Mouse (Mus musculus) thymus, adult 2 months (tissue): ENCODE measurements around the gene Tanc1. TPM values are rescaled to one million over a fixed set of nuclear protein-coding genes. Genes with fewer than 3 reads are reported as not detected.
A peak's percentile ranks its signal among the peaks of the same experiment; 100 is the strongest.

Experiments used
- DNase-seq: peaks from one replicate; pipeline ENCODE4 v3.0.0; 2021
- H3K27ac ChIP-seq: fragments of 200-500 bp; 2 replicates; pipeline ENCODE4 v1.5.1; 2012; ENCODE audit warnings: low read length, control low read depth; ENCODE audit not compliant: control insufficient read depth, insufficient read depth
- H3K27me3 ChIP-seq: fragments of 200-500 bp; 2 replicates; pipeline ENCODE4 v1.6.1; 2012; ENCODE audit warnings: mild to moderate bottlenecking, low read length, moderate library complexity, mixed read lengths; ENCODE audit not compliant: control insufficient read depth, insufficient read depth
- H3K36me3 ChIP-seq: fragments of 200-500 bp; 2 replicates; pipeline ENCODE4 v1.6.1; 2012; ENCODE audit warnings: mild to moderate bottlenecking, low read length, moderate library complexity; ENCODE audit not compliant: control insufficient read depth, insufficient read depth
- H3K4me1 ChIP-seq: fragments of 200-500 bp; replicated peaks from 2 replicates; pipeline ENCODE4 v1.6.1; 2012; ENCODE audit warnings: low read length; ENCODE audit not compliant: control insufficient read depth, insufficient read depth
- H3K4me3 ChIP-seq: fragments of 200-500 bp; 2 replicates; pipeline ENCODE4 v1.5.1; 2012; ENCODE audit warnings: mild to moderate bottlenecking, low read length, control low read depth, moderate library complexity; ENCODE audit not compliant: control insufficient read depth, insufficient read depth
- CTCF ChIP-seq: fragments of 200-500 bp; IDR thresholded peaks from 2 replicates; pipeline ENCODE4 v1.5.1; 2012; ENCODE audit warnings: mild to moderate bottlenecking, control low read depth, low read length, moderate library complexity, borderline replicate concordance; ENCODE audit not compliant: control insufficient read depth, poor library complexity, insufficient read depth; ENCODE audit errors: extremely low read depth
- POLR2A ChIP-seq: fragments of 200-500 bp; IDR thresholded peaks from 2 replicates; pipeline ENCODE4 v1.6.1; 2012; ENCODE audit warnings: mild to moderate bottlenecking, low read length, control low read depth, moderate library complexity; ENCODE audit not compliant: control insufficient read depth, poor library complexity, insufficient read depth; ENCODE audit errors: extremely low read depth
- WGBS: fragments of 180-500 bp; shearing (Covaris S2); methylation state at CpG from one replicate; pipeline ENCODE4 v1.1.7; 2018; 5-methylcytosine and 5-hydroxymethylcytosine counted together
- polyA plus RNA-seq: library from polyadenylated mRNA; depleted of rRNA; stranded (reverse); fragments of >200 nt; gene quantifications from 2 replicates; pipeline ENCODE4 v1.2.3, GENCODE M21; 2012

Gene Tanc1
- polyA plus RNA-seq, 1 experiment: 7.3 TPM

- Histone ChIP-seq H3K4me3 (no peak overlapping the region), H3K4me1 (peaks cover 23% of the 10 kb centered on the region), H3K27me3 (no peaks in the 10 kb centered on the region), H3K36me3 (no peaks in the 10 kb centered on the region), H3K27ac (no peak overlapping the region)
- no peak for DNase-seq
- WGBS: 26% methylated on average over 4 of the region's 4 CpGs
- TF ChIP-seq POLR2A (no peak), CTCF (no peak)
Measured at GRCm38 (mm10) chr2:59629829-59630228, 18.0 kb downstream of the Tanc1 start.

GRCm38 (mm10) chr2:59631406-59631805 is 19.6 kb downstream of the Tanc1 start:
- Histone ChIP-seq H3K27me3 (no peaks in the 10 kb centered on the region), H3K36me3 (no peaks in the 10 kb centered on the region), H3K27ac (peak overlapping the region; percentile 4; the same call in 1 of the 2 replicates), H3K4me1 (peaks cover 23% of the 10 kb centered on the region), H3K4me3 (no peak overlapping the region)
- WGBS: 4% methylated on average over 5 of the region's 5 CpGs
- peak; percentile 74 for DNase-seq
- TF ChIP-seq POLR2A: no peak
- TF ChIP-seq CTCF: no peak

- Histone ChIP-seq H3K4me3 (no peak overlapping the region), H3K27me3 (no peaks in the 10 kb centered on the region), H3K27ac (no peak overlapping the region), H3K36me3 (no peaks in the 10 kb centered on the region), H3K4me1 (peaks cover 18% of the 10 kb centered on the region)
- DNase-seq: no peak
- 79% methylated on average over 5 of the region's 5 CpGs for WGBS
- no peak for TF ChIP-seq CTCF
- TF ChIP-seq POLR2A: no peak
Measured at GRCm38 (mm10) chr2:59633761-59634430, 22.1 kb downstream of the Tanc1 start.

GRCm38 (mm10) chr2:59637040-59637785 is 25.4 kb downstream of the Tanc1 start:
- TF ChIP-seq POLR2A (no peak), CTCF (no peak)
- no peaks in the 10 kb centered on the region for H3K36me3 ChIP-seq
- no peaks in the 10 kb centered on the region for H3K27me3 ChIP-seq
- no peak for DNase-seq
- H3K4me1 ChIP-seq: no peaks in the 10 kb centered on the region
- no peak overlapping the region for H3K27ac ChIP-seq
- 95% methylated on average over 18 of the region's 18 CpGs for WGBS
- H3K4me3 ChIP-seq: no peak overlapping the region

GRCm38 (mm10) chr2:59642722-59643121 is 30.9 kb downstream of the Tanc1 start:
- Histone ChIP-seq H3K36me3 (no peaks in the 10 kb centered on the region), H3K27me3 (no peaks in the 10 kb centered on the region), H3K27ac (no peak overlapping the region), H3K4me3 (no peak overlapping the region), H3K4me1 (peaks cover 40% of the 10 kb centered on the region)
- TF ChIP-seq CTCF (no peak), POLR2A (no peak)
- 12% methylated on average over 8 of the region's 8 CpGs for WGBS
- DNase-seq: no peak

GRCm38 (mm10) chr2:59644816-59645215 is 33.0 kb downstream of the Tanc1 start:
- Histone ChIP-seq H3K4me3 (no peak overlapping the region), H3K36me3 (no peaks in the 10 kb centered on the region), H3K4me1 (peaks cover 41% of the 10 kb centered on the region), H3K27me3 (no peaks in the 10 kb centered on the region), H3K27ac (no peak overlapping the region)
- DNase-seq: no peak
- WGBS: 27% methylated on average over 5 of the region's 5 CpGs
- TF ChIP-seq CTCF (no peak), POLR2A (no peak)

- DNase-seq: no peak
- no peak overlapping the region for H3K4me3 ChIP-seq
- H3K27ac ChIP-seq: no peak overlapping the region
- WGBS: 80% methylated on average over 3 of the region's 3 CpGs
- peaks cover 41% of the 10 kb centered on the region for H3K4me1 ChIP-seq
- H3K27me3 ChIP-seq: no peaks in the 10 kb centered on the region
- H3K36me3 ChIP-seq: no peaks in the 10 kb centered on the region
- no peak for TF ChIP-seq CTCF
- TF ChIP-seq POLR2A: no peak
Measured at GRCm38 (mm10) chr2:59645515-59645914, 33.7 kb downstream of the Tanc1 start.
